Mouse (Mus musculus): Measurements from ENCODE around the gene Atxn2.

- TF ChIP-seq CTCF (IDR thresholded peaks at IDR 0.05; ENCODE audit: borderline replicate concordance, insufficient read depth, low read length) (no peak), POLR2A (IDR thresholded peaks at IDR 0.05; ENCODE audit: low read depth, low read length) (no peak)
These were observed 117.6 kb downstream of the Atxn2 start for GRCm38 (mm10) chr5:121828491-121829432.

Measured in embryonic fibroblast, embryonic 13.5 days (primary cell).